Mouse (Mus musculus) cerebellum, adult 11-12 months (tissue): ENCODE measurements around the gene Ndufa3.

Experiments used
- DNase-seq: peaks from one replicate; pipeline ENCODE4 v3.0.0; 2022

Ndufa3 gene

GRCm38 (mm10) chr7:3611006-3611405 lies 6.2 kb upstream of the Ndufa3 start:
- no peak for DNase-seq

GRCm38 (mm10) chr7:3614021-3614420 lies 3.2 kb upstream of the Ndufa3 start:
- no peak for DNase-seq

- no peak for DNase-seq
Observed at GRCm38 (mm10) chr7:3616057-3616388, 1.1 kb upstream of the Ndufa3 start, which contains the start of gene Oscar. Gene Oscar, minus strand, starts transcription at chr7:3616157.

GRCm38 (mm10) chr7:3616389-3617241 lies 558 bp upstream of the Ndufa3 start:
- DNase-seq = no peak

- DNase-seq = peak; percentile 59
Observed at GRCm38 (mm10) chr7:3629030-3629429, 11.9 kb downstream of the Ndufa3 start.

- DNase-seq = peak; percentile 94
Observed at GRCm38 (mm10) chr7:3629543-3630477, 12.6 kb downstream of the Ndufa3 start, which contains the start of the genes Tfpt and Prpf31. Gene Tfpt, minus strand, starts transcription at chr7:3629929. Gene Prpf31, plus strand, starts transcription at chr7:3629985.

GRCm38 (mm10) chr7:3630478-3630815 lies 13.3 kb downstream of the Ndufa3 start:
- no peak for DNase-seq

GRCm38 (mm10) chr7:3643412-3643811 lies 26.2 kb downstream of the Ndufa3 start:
- no peak for DNase-seq

- DNase-seq = no peak
Observed at GRCm38 (mm10) chr7:3643843-3644242, 26.7 kb downstream of the Ndufa3 start.

GRCm38 (mm10) chr7:3644348-3644671 lies 27.1 kb downstream of the Ndufa3 start:
- DNase-seq = no peak

- DNase-seq = peak; percentile 100
Observed at GRCm38 (mm10) chr7:3644672-3645487, 27.7 kb downstream of the Ndufa3 start, which contains the start of gene Cnot3. Gene Cnot3, plus strand, starts transcription at chr7:3645268.

- DNase-seq = no peak
Observed at GRCm38 (mm10) chr7:3645488-3646025, 28.4 kb downstream of the Ndufa3 start.

- no peak for DNase-seq
Observed at GRCm38 (mm10) chr7:3646188-3646587, 29.0 kb downstream of the Ndufa3 start.

GRCm38 (mm10) chr7:3646641-3647040 lies 29.5 kb downstream of the Ndufa3 start:
- DNase-seq = peak; percentile 48

- DNase-seq = no peak
Observed at GRCm38 (mm10) chr7:3656966-3657365, 39.8 kb downstream of the Ndufa3 start.

- no peak for DNase-seq
Observed at GRCm38 (mm10) chr7:3658578-3658977, 41.4 kb downstream of the Ndufa3 start.

- DNase-seq = no peak
Observed at GRCm38 (mm10) chr7:3664524-3665214, 47.5 kb downstream of the Ndufa3 start.

GRCm38 (mm10) chr7:3665215-3666114 lies 48.3 kb downstream of the Ndufa3 start, which contains the start of gene Leng1:
Gene Leng1, minus strand, starts transcription at chr7:3665840.
- peak; percentile 97 for DNase-seq

GRCm38 (mm10) chr7:3666921-3667391 lies 49.8 kb downstream of the Ndufa3 start:
- no peak for DNase-seq
